Mouse (Mus musculus) neural tube, embryonic 11.5 days (tissue): ENCODE data around the gene Mllt11. TPM values are rescaled to one million over a fixed set of nuclear protein-coding genes. Genes with fewer than 3 reads are reported as not detected.
"Not testable (repeated sequence)": the region's sequence is repeated elsewhere in the genome, so short reads cannot be mapped to it uniquely, and the experiment has no call there.

Source experiments
- ATAC-seq: fragments of 200-750 bp; cut with Nextera tagmentation; 2 replicates; pipeline ENCODE4 v1.8.0; 2017; ENCODE audit warnings: moderate number of reproducible peaks, mild to moderate bottlenecking, moderate TSS enrichment, moderate library complexity; ENCODE audit not compliant: insufficient read depth, low FRiP score, low TSS enrichment
- DNase-seq: peaks from one replicate; pipeline ENCODE4 v3.0.0-alpha.2; 2015; ENCODE audit warnings: low spot score
- H3K27ac ChIP-seq: fragments of 300-500 bp; sonication (generic); 2 replicates; pipeline ENCODE4 v1.5.1; 2014; ENCODE audit warnings: low read depth, mild to moderate bottlenecking, low read length
- H3K27me3 ChIP-seq: fragments of 300-500 bp; sonication (generic); 2 replicates; pipeline ENCODE4 v1.6.1; 2014; ENCODE audit warnings: mild to moderate bottlenecking, low read length, mixed read lengths; ENCODE audit not compliant: control insufficient read depth, insufficient read depth
- H3K36me3 ChIP-seq: fragments of 300-500 bp; sonication (generic); 2 replicates; pipeline ENCODE4 v1.6.1; 2014; ENCODE audit warnings: mild to moderate bottlenecking, low read length, moderate library complexity, mixed read lengths; ENCODE audit not compliant: control insufficient read depth, insufficient read depth
- H3K4me1 ChIP-seq: fragments of 300-500 bp; sonication (generic); 2 replicates; pipeline ENCODE4 v1.6.1; 2014; ENCODE audit warnings: low read length, mixed read lengths; ENCODE audit not compliant: control insufficient read depth, insufficient read depth
- H3K4me2 ChIP-seq: fragments of 300-500 bp; sonication (generic); 2 replicates; pipeline ENCODE4 v1.6.1; 2014; ENCODE audit warnings: low read depth, mild to moderate bottlenecking, moderate library complexity
- H3K4me3 ChIP-seq: fragments of 300-500 bp; sonication (generic); 2 replicates; pipeline ENCODE4 v1.5.1; 2014; ENCODE audit warnings: low read depth, low read length
- H3K9ac ChIP-seq: fragments of 300-500 bp; sonication (generic); 2 replicates; pipeline ENCODE4 v1.6.1; 2014; ENCODE audit warnings: mild to moderate bottlenecking, low read length
- H3K9me3 ChIP-seq: fragments of 300-500 bp; sonication (generic); 2 replicates; pipeline ENCODE4 v1.6.1; 2016; ENCODE audit warnings: low read length; ENCODE audit not compliant: control insufficient read depth
- WGBS: fragments of 180-500 bp; shearing (Covaris S2); extraction: QIAGEN DNeasy Blood & Tissue Kit; methylation state at CpG from one replicate; pipeline ENCODE4 v1.1.7; 2014; 5-methylcytosine and 5-hydroxymethylcytosine counted together
- polyA plus RNA-seq: library from polyadenylated mRNA; unstranded; fragments of >200 nt; fragmentation: Nextera tagmentation; extraction: Ambion mirVana; gene quantifications from 2 replicates; pipeline ENCODE4 v1.2.1, GENCODE M21; 2014

Gene Mllt11
- polyA plus RNA-seq, 1 experiment from 2014 or later: 176 TPM

GRCm38 (mm10) chr3:95212889-95213608 lies 18.9 kb downstream of the Mllt11 start:
- not testable (repeated sequence) for ATAC-seq, H3K36me3 ChIP-seq

DNA sequence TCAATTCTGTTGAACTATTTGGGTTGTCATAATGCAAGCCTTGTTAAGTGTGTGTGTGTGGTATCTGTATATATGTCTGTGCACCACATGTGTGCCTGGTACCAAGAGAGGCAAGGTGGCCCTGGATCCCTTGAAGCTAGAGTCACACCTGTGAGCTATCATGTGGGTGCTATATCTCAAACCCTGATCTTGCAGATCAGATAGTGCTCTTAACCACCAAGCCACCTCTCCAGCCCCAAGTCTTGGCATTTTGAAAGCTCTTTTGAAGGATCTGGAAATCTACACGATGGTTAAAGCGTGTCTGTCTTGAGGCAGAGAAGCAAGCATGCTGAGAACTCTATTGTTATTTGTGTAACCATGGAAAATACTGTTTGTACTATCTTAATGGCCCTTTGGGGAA lies 21.4 kb downstream of the Mllt11 start:
- DNase-seq: no peak
- 86% methylated on average over 2 of the region's 2 CpGs for WGBS
- Histone ChIP-seq H3K4me1 (no peaks in the 10 kb centered on the region), H3K9ac (no peak overlapping the region), H3K36me3 (peaks cover 2% of the 10 kb centered on the region; the same call in 1 of the 2 replicates), H3K9me3 (no peaks in the 10 kb centered on the region), H3K27ac (no peak overlapping the region), H3K4me2 (no peak overlapping the region), H3K4me3 (no peak overlapping the region), H3K27me3 (no peaks in the 10 kb centered on the region)
- no peak for ATAC-seq

More at GRCm38 (mm10) chr3:95212889-95213608, 18.9 kb downstream of the Mllt11 start:
- H3K27ac ChIP-seq, H3K27me3 ChIP-seq, H3K9ac ChIP-seq, DNase-seq, H3K4me2 ChIP-seq, H3K9me3 ChIP-seq, H3K4me3 ChIP-seq, H3K4me1 ChIP-seq: not testable (repeated sequence)
- 95% methylated on average over 7 of the region's 10 CpGs for WGBS

- 90% methylated on average over 4 of the region's 4 CpGs for WGBS
- Histone ChIP-seq H3K27me3 (no peaks in the 10 kb centered on the region), H3K27ac (no peak overlapping the region), H3K4me1 (no peaks in the 10 kb centered on the region), H3K36me3 (no peaks in the 10 kb centered on the region; the same call in 1 of the 2 replicates), H3K9me3 (no peaks in the 10 kb centered on the region), H3K4me3 (no peak overlapping the region), H3K4me2 (no peak overlapping the region), H3K9ac (no peak overlapping the region)
- DNase-seq: no peak
- ATAC-seq: no peak
Measured at GRCm38 (mm10) chr3:95208286-95208685, 23.7 kb downstream of the Mllt11 start.

DNA sequence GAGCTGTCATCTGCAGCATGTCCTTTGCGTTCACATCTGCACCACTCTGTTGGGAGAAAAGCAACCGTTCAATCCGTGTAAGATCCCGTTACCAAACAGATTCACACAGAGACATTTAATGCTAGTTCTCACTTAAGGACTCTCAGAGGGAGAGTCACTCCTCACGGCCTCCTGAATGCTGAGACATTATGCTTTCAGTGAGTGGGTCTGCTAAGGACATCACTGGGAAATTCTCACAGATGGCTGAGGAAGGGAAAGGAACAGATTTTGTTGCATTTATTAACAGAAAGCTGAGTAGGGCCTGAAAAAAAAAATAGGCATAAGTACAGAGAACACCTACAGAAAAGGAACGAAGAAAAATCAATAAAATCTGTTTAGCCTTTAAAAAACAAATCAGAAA lies 28.1 kb downstream of the Mllt11 start:
- Histone ChIP-seq H3K36me3 (peaks cover 6% of the 10 kb centered on the region; the same call in 1 of the 2 replicates), H3K4me3 (no peak overlapping the region), H3K9me3 (no peaks in the 10 kb centered on the region), H3K27ac (no peak overlapping the region), H3K27me3 (no peaks in the 10 kb centered on the region), H3K9ac (no peak overlapping the region), H3K4me1 (no peaks in the 10 kb centered on the region), H3K4me2 (no peak overlapping the region)
- no peak for ATAC-seq
- 93% methylated on average over 6 of the region's 6 CpGs for WGBS
- no peak for DNase-seq

GRCm38 (mm10) chr3:95200562-95200961 lies 31.4 kb downstream of the Mllt11 start:
- Histone ChIP-seq H3K9me3 (no peaks in the 10 kb centered on the region), H3K27me3 (no peaks in the 10 kb centered on the region), H3K4me3 (no peak overlapping the region), H3K27ac (no peak overlapping the region), H3K4me2 (no peak overlapping the region), H3K36me3 (peaks cover 9% of the 10 kb centered on the region; the same call in 1 of the 2 replicates), H3K4me1 (no peaks in the 10 kb centered on the region), H3K9ac (no peak overlapping the region)
- WGBS: 83% methylated on average over 2 of the region's 2 CpGs
- ATAC-seq (no peak), DNase-seq (no peak)

DNA sequence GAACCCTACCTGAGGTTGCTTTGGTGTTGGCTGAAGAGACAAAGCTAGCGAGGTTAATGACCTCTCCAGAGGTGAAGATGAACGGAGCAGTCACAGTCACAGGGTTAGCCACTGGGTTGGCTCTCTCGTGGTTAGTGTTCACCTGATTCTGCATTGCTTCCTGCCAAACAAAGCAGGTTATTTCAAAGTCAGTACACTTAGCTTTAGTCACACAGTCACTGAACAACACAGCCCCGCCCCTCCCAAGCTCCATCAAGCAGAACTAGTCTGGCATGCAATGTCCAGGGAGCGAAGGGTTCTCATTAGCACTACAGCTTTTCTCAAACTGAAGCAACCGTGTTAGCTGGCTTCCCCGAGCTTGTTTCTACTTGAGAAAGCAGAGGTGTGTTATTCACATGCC lies 31.8 kb downstream of the Mllt11 start:
- H3K36me3 ChIP-seq: peaks cover 12% of the 10 kb centered on the region

GRCm38 (mm10) chr3:95199101-95199500 lies 32.9 kb downstream of the Mllt11 start:
- no peaks in the 10 kb centered on the region for H3K4me1 ChIP-seq
- DNase-seq: no peak
- no peak overlapping the region for H3K27ac ChIP-seq
- H3K9ac ChIP-seq: no peak overlapping the region
- no peak overlapping the region for H3K4me2 ChIP-seq
- peaks cover 12% of the 10 kb centered on the region for H3K36me3 ChIP-seq
- H3K4me3 ChIP-seq: no peak overlapping the region
- 88% methylated on average over 1 of the region's 1 CpGs for WGBS
- H3K9me3 ChIP-seq: no peaks in the 10 kb centered on the region
- H3K27me3 ChIP-seq: no peaks in the 10 kb centered on the region
- no peak for ATAC-seq

More for the DNA sequence above, 31.8 kb downstream of the Mllt11 start:
- H3K9me3 ChIP-seq: no peaks in the 10 kb centered on the region
- DNase-seq (no peak), ATAC-seq (no peak)
- no peak overlapping the region for H3K4me3 ChIP-seq
- no peak overlapping the region for H3K27ac ChIP-seq
- H3K4me1 ChIP-seq: no peaks in the 10 kb centered on the region
- WGBS: 83% methylated on average over 7 of the region's 7 CpGs
- H3K4me2 ChIP-seq: no peak overlapping the region
- H3K27me3 ChIP-seq: no peaks in the 10 kb centered on the region
- no peak overlapping the region for H3K9ac ChIP-seq

DNA sequence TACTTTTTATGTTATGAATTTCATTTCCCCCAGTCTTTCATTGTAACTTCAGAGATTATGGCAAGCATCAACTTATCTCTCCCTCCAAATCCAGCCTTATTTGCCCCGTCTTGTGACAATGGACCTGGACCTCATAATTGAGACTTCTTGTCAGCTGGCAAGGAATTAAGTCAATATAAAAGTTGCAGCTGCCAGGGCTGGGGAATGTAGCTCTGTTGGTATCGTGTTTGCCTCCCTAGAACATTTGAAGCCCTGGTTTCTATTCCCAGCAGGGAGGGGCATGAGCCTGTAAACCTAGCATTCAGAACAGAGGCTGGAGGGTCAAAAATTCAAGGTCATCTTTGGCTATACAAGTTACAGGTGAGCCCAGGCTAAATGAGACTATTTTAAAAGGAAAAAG lies 36.2 kb downstream of the Mllt11 start:
- no peak overlapping the region for H3K4me2 ChIP-seq
- 97% methylated on average over 2 of the region's 2 CpGs for WGBS
- H3K27ac ChIP-seq: no peak overlapping the region
- no peak for ATAC-seq
- no peak overlapping the region for H3K9ac ChIP-seq
- H3K27me3 ChIP-seq: no peaks in the 10 kb centered on the region
- no peak for DNase-seq
- no peaks in the 10 kb centered on the region for H3K9me3 ChIP-seq
- no peak overlapping the region for H3K4me3 ChIP-seq
- peaks cover 6% of the 10 kb centered on the region for H3K36me3 ChIP-seq
- no peaks in the 10 kb centered on the region for H3K4me1 ChIP-seq

DNA sequence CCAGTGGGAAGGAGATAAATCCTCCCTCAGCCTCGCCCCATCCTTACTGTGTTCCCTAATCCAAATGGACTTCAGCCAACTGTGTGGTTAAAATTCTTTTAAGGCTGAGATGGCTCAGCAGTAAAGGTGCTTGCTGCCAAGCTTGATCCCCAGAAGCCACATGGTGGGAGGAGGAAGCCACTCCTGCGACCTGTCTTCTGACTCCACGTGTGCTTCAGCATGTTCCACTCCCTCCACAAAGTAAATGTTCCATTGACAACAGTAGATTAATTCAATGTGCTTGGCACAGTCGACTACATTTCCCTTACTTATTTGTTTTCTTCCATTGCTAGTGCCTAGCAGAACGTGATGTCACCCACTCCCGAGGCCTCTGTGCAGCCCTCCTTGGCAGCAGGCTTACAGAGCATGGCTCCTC lies 37.2 kb downstream of the Mllt11 start:
- ATAC-seq (no peak), DNase-seq (no peak)
- Histone ChIP-seq H3K36me3 (peaks cover 8% of the 10 kb centered on the region), H3K4me3 (no peak overlapping the region), H3K27ac (no peak overlapping the region), H3K4me2 (no peak overlapping the region), H3K4me1 (no peaks in the 10 kb centered on the region), H3K9ac (no peak overlapping the region), H3K27me3 (no peaks in the 10 kb centered on the region), H3K9me3 (no peaks in the 10 kb centered on the region)
- 88% methylated on average over 6 of the region's 6 CpGs for WGBS
